Mouse (Mus musculus): Measurements from ENCODE around the gene Hnrnpf. TPM values are rescaled to one million over a fixed set of nuclear protein-coding genes. Genes with fewer than 3 reads are reported as not detected.

The Hnrnpf gene
- polyA plus RNA-seq, 1 experiment from 2014 or later: 748 TPM

- 11% methylated on average over 26 of the region's 26 CpGs for WGBS
These were observed 21.3 kb upstream of the Hnrnpf start for GRCm38 (mm10) chr6:117878700-117879407.

GRCm38 (mm10) chr6:117879408-117880115, 20.6 kb upstream of the Hnrnpf start:
- Histone ChIP-seq H3K4me1 (peaks cover 15% of the 10 kb centered on the region), H3K4me2 (peak overlapping the region; percentile 80), H3K36me3 (no peaks in the 10 kb centered on the region), H3K9ac (peak overlapping the region; percentile 64), H3K9me3 (replicated peaks) (no peaks in the 10 kb centered on the region), H3K27ac (peak overlapping the region; percentile 99), H3K4me3 (replicated peaks) (peak overlapping the region; percentile 53), H3K27me3 (no peaks in the 10 kb centered on the region)
- WGBS: under 1% methylated on average over 67 of the region's 67 CpGs
- peak; percentile 96 for ATAC-seq (replicated peaks; ENCODE audit: low FRiP score)

More at GRCm38 (mm10) chr6:117878700-117879407, 21.3 kb upstream of the Hnrnpf start:
- H3K4me1 ChIP-seq: peaks cover 15% of the 10 kb centered on the region
- H3K27me3 ChIP-seq: no peaks in the 10 kb centered on the region
- ATAC-seq (replicated peaks; ENCODE audit: low FRiP score): peak; percentile 90
- H3K36me3 ChIP-seq: no peaks in the 10 kb centered on the region
- peak overlapping the region; percentile 99 for H3K27ac ChIP-seq
- peak overlapping the region; percentile 80 for H3K4me2 ChIP-seq
- peak overlapping the region; percentile 53 for H3K4me3 ChIP-seq (replicated peaks)
- H3K9me3 ChIP-seq (replicated peaks): no peaks in the 10 kb centered on the region
- peak overlapping the region; percentile 64 for H3K9ac ChIP-seq

- Histone ChIP-seq H3K36me3 (no peaks in the 10 kb centered on the region), H3K4me1 (peaks cover 15% of the 10 kb centered on the region), H3K27me3 (no peaks in the 10 kb centered on the region), H3K4me2 (peak overlapping the region; percentile 80), H3K9ac (peak overlapping the region; percentile 50), H3K4me3 (replicated peaks) (peak overlapping the region; percentile 53), H3K27ac (peak overlapping the region; percentile 99), H3K9me3 (replicated peaks) (no peaks in the 10 kb centered on the region)
- WGBS: 30% methylated on average over 3 of the region's 3 CpGs
- ATAC-seq (replicated peaks; ENCODE audit: low FRiP score): no peak
These were observed 19.7 kb upstream of the Hnrnpf start for GRCm38 (mm10) chr6:117880394-117880838.

GRCm38 (mm10) chr6:117881229-117881628, 18.9 kb upstream of the Hnrnpf start:
- Histone ChIP-seq H3K9ac (no peak overlapping the region), H3K36me3 (no peaks in the 10 kb centered on the region), H3K4me3 (replicated peaks) (no peak overlapping the region), H3K27me3 (no peaks in the 10 kb centered on the region), H3K27ac (peak overlapping the region; percentile 99), H3K9me3 (replicated peaks) (no peaks in the 10 kb centered on the region), H3K4me1 (peaks cover 15% of the 10 kb centered on the region), H3K4me2 (no peak overlapping the region)
- 78% methylated on average over 7 of the region's 7 CpGs for WGBS
- no peak for ATAC-seq (replicated peaks; ENCODE audit: low FRiP score)

DNA sequence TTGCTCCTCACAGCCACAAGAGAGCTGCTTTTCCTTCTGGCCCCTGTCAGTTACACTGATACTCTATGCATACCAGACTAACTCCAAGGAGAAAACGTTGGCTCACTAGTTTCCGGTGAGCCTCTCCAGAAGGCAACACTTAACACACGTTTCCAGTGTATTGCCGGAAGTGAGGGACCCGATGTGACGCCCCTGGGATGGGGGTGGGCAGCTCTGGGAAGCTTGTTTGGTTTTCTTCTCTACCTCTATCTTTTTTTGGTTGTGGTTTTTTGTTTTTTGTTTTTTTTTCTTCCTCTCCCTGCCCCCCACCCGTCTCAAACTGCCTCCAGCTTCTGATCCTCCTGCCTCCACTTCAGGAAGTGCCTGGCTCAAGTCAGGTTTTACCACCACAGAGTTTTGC, 18.1 kb upstream of the Hnrnpf start:
- no peaks in the 10 kb centered on the region for H3K27me3 ChIP-seq
- 73% methylated on average over 7 of the region's 7 CpGs for WGBS
- H3K4me2 ChIP-seq: no peak overlapping the region
- H3K9ac ChIP-seq: no peak overlapping the region
- H3K4me1 ChIP-seq: peaks cover 15% of the 10 kb centered on the region
- H3K27ac ChIP-seq: no peak overlapping the region
- no peaks in the 10 kb centered on the region for H3K9me3 ChIP-seq (replicated peaks)
- no peak for ATAC-seq (replicated peaks; ENCODE audit: low FRiP score)
- no peak overlapping the region for H3K4me3 ChIP-seq (replicated peaks)
- no peaks in the 10 kb centered on the region for H3K36me3 ChIP-seq

GRCm38 (mm10) chr6:117885943-117886342, 14.2 kb upstream of the Hnrnpf start:
- Histone ChIP-seq H3K36me3 (no peaks in the 10 kb centered on the region), H3K27ac (no peak overlapping the region)
- no peak for ATAC-seq (replicated peaks; ENCODE audit: low FRiP score)

DNA sequence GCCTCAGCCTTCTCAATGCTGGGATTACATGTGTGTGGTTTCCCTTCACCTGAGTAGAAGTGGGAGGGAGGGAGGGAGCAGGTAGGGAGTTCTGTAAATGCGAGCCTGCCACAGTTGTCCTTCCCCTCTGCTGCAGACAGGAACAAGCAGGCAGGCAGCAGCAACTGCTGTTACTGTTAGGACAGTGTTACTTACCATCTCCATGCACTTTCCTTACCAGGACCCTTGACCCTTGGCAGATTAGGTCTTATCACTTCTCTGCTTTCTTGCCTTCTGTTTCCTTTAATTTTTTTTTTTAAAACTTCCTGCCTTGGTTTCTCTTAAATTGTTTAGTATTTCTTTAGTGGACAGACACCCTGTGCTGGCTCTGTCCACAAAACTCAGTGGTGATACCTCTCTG, 12.1 kb upstream of the Hnrnpf start:
- Histone ChIP-seq H3K4me2 (no peak overlapping the region), H3K9ac (no peak overlapping the region), H3K36me3 (no peaks in the 10 kb centered on the region), H3K27ac (no peak overlapping the region), H3K4me3 (replicated peaks) (no peak overlapping the region), H3K4me1 (no peaks in the 10 kb centered on the region), H3K9me3 (replicated peaks) (no peaks in the 10 kb centered on the region), H3K27me3 (no peaks in the 10 kb centered on the region)
- 42% methylated on average over 1 of the region's 1 CpGs for WGBS
- no peak for ATAC-seq (replicated peaks; ENCODE audit: low FRiP score)

More at GRCm38 (mm10) chr6:117885943-117886342, 14.2 kb upstream of the Hnrnpf start:
- H3K4me3 ChIP-seq (replicated peaks): no peak overlapping the region
- 80% methylated on average over 2 of the region's 2 CpGs for WGBS
- no peak overlapping the region for H3K9ac ChIP-seq
- no peaks in the 10 kb centered on the region for H3K27me3 ChIP-seq
- H3K4me2 ChIP-seq: no peak overlapping the region
- H3K4me1 ChIP-seq: 0 out of 2 replicates have a peak, but pooled peaks cover 3% of the 10 kb centered on the region
- no peaks in the 10 kb centered on the region for H3K9me3 ChIP-seq (replicated peaks)

DNA sequence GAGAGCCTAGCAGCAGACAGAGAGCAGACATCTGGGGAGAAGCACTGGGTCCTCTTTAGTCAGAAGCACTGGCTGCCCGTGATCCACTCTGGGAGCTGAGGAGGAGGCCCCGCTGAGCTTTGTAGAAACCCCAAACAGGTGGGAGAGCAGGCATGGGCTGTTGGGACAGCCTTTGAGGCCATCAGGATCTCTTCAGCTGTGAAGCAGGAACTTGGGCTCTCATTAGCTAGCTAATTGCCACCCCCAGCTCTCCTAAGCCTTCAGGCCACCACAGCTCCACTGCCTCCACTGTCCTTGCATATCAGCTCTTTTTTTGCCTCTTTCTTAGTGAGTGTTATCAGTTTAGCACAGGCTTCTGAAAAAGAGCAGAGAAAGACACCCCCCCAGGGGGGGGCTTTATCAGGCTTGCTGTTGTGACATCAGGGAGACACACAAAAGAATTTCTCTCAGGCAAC, 11.5 kb upstream of the Hnrnpf start:
- Histone ChIP-seq H3K9me3 (replicated peaks) (no peaks in the 10 kb centered on the region), H3K27me3 (no peaks in the 10 kb centered on the region), H3K27ac (no peak overlapping the region), H3K4me1 (no peaks in the 10 kb centered on the region), H3K36me3 (no peaks in the 10 kb centered on the region), H3K9ac (no peak overlapping the region), H3K4me2 (no peak overlapping the region), H3K4me3 (replicated peaks) (no peak overlapping the region)
- WGBS: 69% methylated on average over 2 of the region's 2 CpGs
- 0 out of 2 replicates have a peak, but pooled peaks have one; percentile 43 for ATAC-seq (replicated peaks; ENCODE audit: low FRiP score)

- Histone ChIP-seq H3K4me2 (no peak overlapping the region), H3K36me3 (no peaks in the 10 kb centered on the region), H3K4me1 (no peaks in the 10 kb centered on the region), H3K9me3 (replicated peaks) (no peaks in the 10 kb centered on the region), H3K27ac (no peak overlapping the region), H3K4me3 (replicated peaks) (no peak overlapping the region), H3K9ac (no peak overlapping the region), H3K27me3 (no peaks in the 10 kb centered on the region)
- WGBS: 72% methylated on average over 6 of the region's 6 CpGs
- no peak for ATAC-seq (replicated peaks; ENCODE audit: low FRiP score)
These were observed 9.9 kb upstream of the Hnrnpf start for GRCm38 (mm10) chr6:117890257-117890656.

DNA sequence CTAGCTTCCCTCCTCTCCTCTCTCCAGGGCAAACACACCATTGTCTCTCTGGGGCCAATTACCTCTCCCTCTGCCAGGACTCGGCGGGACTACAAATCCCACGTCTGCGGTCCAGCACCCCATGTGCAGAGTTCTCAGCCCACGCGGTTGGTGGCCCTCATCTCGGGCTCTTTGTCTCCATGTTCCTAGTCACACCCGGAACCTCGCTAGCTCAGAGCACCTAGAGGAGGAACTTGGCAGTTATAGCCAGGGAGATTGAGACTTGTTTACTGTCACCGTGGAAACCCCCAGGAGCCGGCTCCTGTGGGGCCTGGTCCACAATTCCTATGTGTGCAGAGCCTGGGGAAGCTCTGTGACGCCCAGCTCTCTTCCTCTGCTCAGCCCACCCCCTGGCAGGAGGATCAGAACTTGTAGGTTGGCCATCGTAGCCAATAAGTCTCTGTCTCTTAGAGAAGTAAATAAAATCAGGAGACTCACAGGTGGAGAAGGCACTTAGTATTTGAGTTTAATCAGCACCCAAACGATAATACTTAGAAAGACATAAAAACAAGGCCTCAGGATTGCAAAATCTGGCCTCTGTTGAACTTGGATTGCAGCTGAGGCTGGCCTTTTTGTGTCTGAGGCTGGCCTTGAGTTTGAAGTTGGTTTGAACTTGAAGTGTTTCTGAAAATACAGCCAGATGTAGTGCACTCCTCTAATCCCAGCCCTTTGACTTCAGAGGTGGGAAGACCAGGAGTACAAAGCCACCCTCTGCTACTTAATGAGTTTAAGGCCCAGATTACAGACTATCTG, 8.6 kb upstream of the Hnrnpf start:
- ATAC-seq (replicated peaks; ENCODE audit: low FRiP score): no peak
- 68% methylated on average over 14 of the region's 14 CpGs for WGBS

DNA sequence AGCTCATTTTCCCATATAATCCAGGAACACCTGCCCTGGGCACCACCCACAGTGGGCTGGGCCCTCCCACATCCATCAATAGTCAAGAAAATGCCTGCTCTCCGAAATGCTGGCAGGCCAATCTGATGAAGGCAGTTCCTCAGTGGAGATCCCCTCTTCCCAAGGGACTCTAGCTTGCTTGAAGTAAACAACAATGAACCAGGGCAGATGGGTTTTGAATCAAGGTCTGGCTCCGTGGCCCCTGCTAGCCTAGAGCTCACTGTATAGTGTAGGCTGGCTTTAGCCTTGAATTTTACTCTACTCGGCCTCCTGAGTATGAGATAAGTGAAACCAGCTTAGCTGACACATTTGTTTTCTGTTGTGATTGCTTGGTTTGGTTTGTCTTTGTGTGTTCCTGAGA, 7.7 kb upstream of the Hnrnpf start:
- Histone ChIP-seq H3K4me3 (replicated peaks) (no peak overlapping the region), H3K4me1 (no peaks in the 10 kb centered on the region), H3K9ac (no peak overlapping the region), H3K36me3 (no peaks in the 10 kb centered on the region), H3K4me2 (no peak overlapping the region), H3K27ac (no peak overlapping the region), H3K9me3 (replicated peaks) (no peaks in the 10 kb centered on the region), H3K27me3 (no peaks in the 10 kb centered on the region)
- ATAC-seq (replicated peaks; ENCODE audit: low FRiP score): no peak
- WGBS: 69% methylated on average over 3 of the region's 3 CpGs

More for the DNA sequence above, 8.6 kb upstream of the Hnrnpf start:
- Histone ChIP-seq H3K27ac (no peak overlapping the region), H3K4me2 (no peak overlapping the region), H3K36me3 (no peaks in the 10 kb centered on the region), H3K4me3 (replicated peaks) (no peak overlapping the region), H3K9ac (no peak overlapping the region), H3K4me1 (no peaks in the 10 kb centered on the region), H3K9me3 (replicated peaks) (no peaks in the 10 kb centered on the region), H3K27me3 (no peaks in the 10 kb centered on the region)

DNA sequence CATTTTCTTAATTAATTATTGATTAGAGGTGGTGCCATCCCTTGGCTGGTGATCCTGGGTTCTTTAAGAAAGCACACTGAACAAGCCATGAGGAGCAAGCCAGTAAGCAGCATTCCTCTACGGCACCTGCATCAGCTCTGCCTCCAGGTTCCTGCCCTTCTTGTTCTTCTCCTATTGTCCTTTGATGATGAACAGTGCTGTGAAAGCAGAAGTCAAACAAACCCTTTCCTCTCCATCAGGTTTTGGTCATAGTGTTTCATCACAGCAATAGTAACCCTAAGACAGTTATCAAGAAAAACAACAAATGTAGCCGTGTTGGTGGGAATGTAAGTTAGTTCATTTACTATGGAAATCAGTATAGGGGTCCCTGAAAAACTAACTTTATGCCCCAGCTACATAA, 6.7 kb upstream of the Hnrnpf start:
- Histone ChIP-seq H3K27me3 (no peaks in the 10 kb centered on the region), H3K4me1 (no peaks in the 10 kb centered on the region), H3K4me2 (no peak overlapping the region), H3K9ac (no peak overlapping the region), H3K4me3 (replicated peaks) (no peak overlapping the region), H3K9me3 (replicated peaks) (no peaks in the 10 kb centered on the region), H3K36me3 (no peaks in the 10 kb centered on the region), H3K27ac (no peak overlapping the region)
- ATAC-seq (replicated peaks; ENCODE audit: low FRiP score): no peak
- 90% methylated on average over 2 of the region's 2 CpGs for WGBS
